Mouse (Mus musculus) embryonic facial prominence, embryonic 10.5 days (tissue): ENCODE data around the gene Ubald2. TPM values are rescaled to one million over a fixed set of nuclear protein-coding genes. Genes with fewer than 3 reads are reported as not detected.
A peak's percentile ranks its signal among the peaks of the same experiment; 100 is the strongest.

Source experiments
- DNase-seq: peaks from one replicate; pipeline ENCODE4 v3.0.0-alpha.2; 2017; ENCODE audit warnings: low spot score
- H3K27ac ChIP-seq: fragments of 300-500 bp; sonication (generic); replicated peaks from 2 replicates; pipeline ENCODE4 v1.5.1; 2016; ENCODE audit warnings: mild to moderate bottlenecking
- H3K27me3 ChIP-seq: fragments of 300-500 bp; sonication (generic); replicated peaks from 2 replicates; pipeline ENCODE4 v1.6.1; 2016; ENCODE audit warnings: low read depth, mild to moderate bottlenecking; ENCODE audit not compliant: poor library complexity, severe bottlenecking
- H3K36me3 ChIP-seq: fragments of 300-500 bp; sonication (generic); replicated peaks from 2 replicates; pipeline ENCODE4 v1.6.1; 2016; ENCODE audit warnings: mild to moderate bottlenecking, moderate library complexity
- H3K4me1 ChIP-seq: fragments of 300-500 bp; sonication (generic); 2 replicates; pipeline ENCODE4 v1.6.1; 2016
- H3K4me3 ChIP-seq: fragments of 300-500 bp; sonication (generic); 2 replicates; pipeline ENCODE4 v1.5.1; 2016; ENCODE audit warnings: mild to moderate bottlenecking, moderate library complexity
- H3K9me3 ChIP-seq: fragments of 300-500 bp; sonication (generic); 2 replicates; pipeline ENCODE4 v1.6.1; 2016; ENCODE audit warnings: mild to moderate bottlenecking
- WGBS: fragments of 180-500 bp; shearing (Covaris S2); methylation state at CpG from one replicate; pipeline ENCODE4 v1.1.7; 2016; 5-methylcytosine and 5-hydroxymethylcytosine counted together
- polyA plus RNA-seq: library from polyadenylated mRNA; unstranded; fragments of >200 nt; fragmentation: Nextera tagmentation; extraction: Ambion mirVana; gene quantifications from 2 replicates; pipeline ENCODE4 v1.2.1, GENCODE M21; 2016

Ubald2 gene
- 43.7 and 46.4 TPM in 2 replicates for polyA plus RNA-seq

DNA sequence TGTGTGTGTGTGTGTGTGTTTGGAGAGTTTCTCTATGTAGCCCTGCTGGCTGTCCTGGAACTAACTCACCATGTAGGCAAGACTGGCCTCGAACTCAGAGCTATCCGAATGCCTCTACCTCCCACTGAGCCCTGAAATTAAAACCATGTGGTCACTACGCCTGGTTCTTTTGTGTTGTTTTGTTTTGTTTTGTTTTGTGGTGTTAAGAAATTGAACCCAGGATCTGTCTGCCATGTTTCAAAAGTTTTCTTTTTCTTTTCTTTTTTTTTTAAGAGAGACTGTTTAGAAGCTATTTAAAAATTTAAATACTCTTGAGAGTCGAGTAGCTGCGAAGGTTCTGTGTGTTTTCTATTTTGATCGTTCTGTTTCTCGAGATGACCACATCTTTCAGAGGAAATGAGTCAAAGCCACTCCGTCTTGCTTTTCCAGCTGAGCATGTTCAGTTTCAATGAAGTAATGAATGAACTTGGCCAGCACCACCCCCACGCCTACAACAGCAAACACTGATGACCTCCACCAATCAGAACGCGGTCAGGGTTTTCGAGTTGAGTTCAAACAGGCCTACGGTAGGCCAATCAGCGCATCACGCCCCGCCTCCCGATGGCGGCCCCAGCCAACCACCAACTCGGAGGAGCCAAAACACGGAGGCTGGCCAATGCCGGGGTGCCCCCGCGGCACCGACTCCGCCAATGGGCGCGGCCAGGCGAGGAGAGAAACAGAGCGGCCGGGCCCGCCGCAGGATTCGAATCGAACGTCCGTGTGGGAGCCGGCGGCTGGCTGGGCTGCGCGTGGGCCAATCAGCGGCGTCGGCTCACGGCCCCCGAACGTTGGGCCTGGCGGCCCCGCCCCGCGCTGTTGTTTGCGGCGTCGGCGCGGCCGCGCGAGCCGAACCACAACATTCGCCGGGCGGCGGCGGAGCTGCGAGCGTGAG, at the start of gene Ubald2:
TSS of gene Ubald2 (plus strand) at position 739 of the 931 bp plus-strand sequence.
- peak within 1 kb of the TSS; percentile 98 for H3K4me3 ChIP-seq
- peak; percentile 100 for DNase-seq
- H3K27me3 ChIP-seq = peaks cover 13% of the 10 kb centered on the region; the same call in 1 of the 2 replicates
- peaks cover 59% of the 10 kb centered on the region for H3K4me1 ChIP-seq
- WGBS = 1% methylated on average over 66 of the region's 66 CpGs
- H3K9me3 ChIP-seq = no peaks in the 10 kb centered on the region
- peak within 1 kb of the TSS; percentile 98 for H3K27ac ChIP-seq
- H3K36me3 ChIP-seq = peaks cover 30% of the 10 kb centered on the region

DNA sequence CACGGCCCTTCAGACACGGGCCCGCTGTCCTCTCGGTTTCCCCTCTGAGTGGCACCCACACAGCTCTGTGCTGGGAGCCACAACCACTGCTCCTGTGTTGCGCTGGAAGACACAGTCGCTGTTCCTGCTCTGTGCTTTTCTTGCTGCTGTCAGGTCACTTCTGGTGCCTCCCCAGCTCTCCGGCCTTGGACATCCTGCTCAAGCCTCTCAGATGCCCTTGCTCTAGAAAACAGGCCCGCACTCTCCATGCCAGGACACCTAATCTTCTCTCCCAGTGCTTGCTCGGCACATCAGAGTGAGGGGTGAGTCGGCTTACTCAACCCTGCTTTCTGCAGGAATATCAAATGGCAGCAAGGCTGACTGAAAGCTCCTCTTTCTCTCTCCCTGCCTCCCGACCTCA, 49.7 kb upstream of the Ubald2 start:
- H3K27ac ChIP-seq = no peak overlapping the region
- H3K9me3 ChIP-seq = no peaks in the 10 kb centered on the region
- no peak for DNase-seq
- 81% methylated on average over 11 of the region's 11 CpGs for WGBS
- H3K27me3 ChIP-seq = no peaks in the 10 kb centered on the region
- no peak overlapping the region for H3K4me3 ChIP-seq
- H3K4me1 ChIP-seq = peaks cover 27% of the 10 kb centered on the region
- H3K36me3 ChIP-seq = no peaks in the 10 kb centered on the region; the same call in 1 of the 2 replicates

DNA sequence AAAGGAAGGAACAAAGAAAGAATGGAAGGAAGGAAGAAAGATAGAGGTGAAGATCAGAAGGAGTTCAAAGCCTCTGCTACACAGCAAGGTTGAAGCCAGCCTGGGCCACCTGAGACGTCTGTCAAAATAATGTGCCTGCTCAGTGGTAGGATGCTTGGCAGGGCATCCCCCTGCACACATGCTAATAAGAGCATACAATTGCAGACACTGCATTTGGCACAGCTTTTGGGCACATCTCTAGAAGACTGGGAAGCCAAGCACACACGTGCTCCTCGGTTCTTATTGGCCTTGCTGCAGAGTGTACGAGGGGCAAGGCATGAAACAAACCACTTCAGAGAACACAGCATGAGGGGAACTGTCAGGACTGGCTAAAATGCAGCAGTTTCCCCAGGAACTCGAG, 47.9 kb upstream of the Ubald2 start:
- 45% methylated on average over 5 of the region's 5 CpGs for WGBS
- Histone ChIP-seq H3K27ac (peak overlapping the region; percentile 81; the same call in 1 of the 2 replicates), H3K36me3 (no peaks in the 10 kb centered on the region; the same call in 1 of the 2 replicates), H3K27me3 (no peaks in the 10 kb centered on the region), H3K9me3 (no peaks in the 10 kb centered on the region), H3K4me1 (peaks cover 27% of the 10 kb centered on the region), H3K4me3 (no peak overlapping the region)
- DNase-seq = no peak

DNA sequence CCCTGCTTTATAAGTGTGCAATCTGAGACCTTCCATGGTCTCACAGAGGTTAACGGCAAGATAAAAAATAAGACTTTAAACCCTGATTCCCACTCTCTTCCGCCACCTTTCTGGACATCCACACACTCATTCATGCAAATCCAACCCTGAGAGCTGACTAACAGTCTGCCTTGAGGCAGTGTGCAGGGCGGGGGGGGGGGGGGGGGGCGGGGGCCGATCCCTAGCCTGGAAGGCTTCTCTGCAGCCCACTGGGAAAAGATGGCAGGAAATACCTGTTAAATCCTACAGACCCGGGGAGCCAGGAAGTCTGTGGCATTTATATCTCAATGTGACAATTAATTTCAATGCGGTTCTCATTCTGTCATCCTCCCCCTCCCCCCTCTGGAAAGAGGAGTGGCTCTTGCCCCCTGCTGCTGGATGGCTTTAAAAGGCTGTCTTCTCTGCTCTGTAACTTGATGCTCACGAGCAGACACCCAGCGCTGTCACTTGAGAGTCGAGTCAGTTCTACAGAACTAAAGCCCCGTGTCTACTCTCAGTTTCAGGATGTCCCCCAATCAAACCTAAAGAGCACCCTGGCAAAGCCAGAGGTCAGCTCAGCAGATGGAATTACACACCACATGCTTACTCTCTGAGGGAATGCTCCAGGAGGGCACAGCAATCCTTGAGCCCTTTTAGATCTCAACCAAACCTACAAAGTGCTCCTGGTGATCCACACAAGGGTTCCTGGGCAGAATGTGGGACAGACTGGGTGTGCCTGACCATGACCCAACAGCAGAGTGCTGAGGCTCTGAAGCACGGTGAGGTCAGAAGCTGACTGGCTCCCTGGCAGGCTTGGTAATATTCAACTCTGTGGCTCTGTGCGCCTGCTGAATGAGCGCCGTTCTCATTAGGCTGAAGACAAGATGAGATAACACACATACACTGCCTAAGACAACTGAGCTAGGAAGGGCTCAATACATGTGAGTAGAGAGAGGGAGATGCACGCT, 46.5 kb upstream of the Ubald2 start:
- Histone ChIP-seq H3K4me3 (peak overlapping the region; percentile 48), H3K27ac (peak overlapping the region; percentile 81), H3K9me3 (no peaks in the 10 kb centered on the region), H3K36me3 (no peaks in the 10 kb centered on the region; the same call in 1 of the 2 replicates), H3K4me1 (peaks cover 27% of the 10 kb centered on the region), H3K27me3 (no peaks in the 10 kb centered on the region)
- 16% methylated on average over 16 of the region's 16 CpGs for WGBS
- peak; percentile 64 for DNase-seq

DNA sequence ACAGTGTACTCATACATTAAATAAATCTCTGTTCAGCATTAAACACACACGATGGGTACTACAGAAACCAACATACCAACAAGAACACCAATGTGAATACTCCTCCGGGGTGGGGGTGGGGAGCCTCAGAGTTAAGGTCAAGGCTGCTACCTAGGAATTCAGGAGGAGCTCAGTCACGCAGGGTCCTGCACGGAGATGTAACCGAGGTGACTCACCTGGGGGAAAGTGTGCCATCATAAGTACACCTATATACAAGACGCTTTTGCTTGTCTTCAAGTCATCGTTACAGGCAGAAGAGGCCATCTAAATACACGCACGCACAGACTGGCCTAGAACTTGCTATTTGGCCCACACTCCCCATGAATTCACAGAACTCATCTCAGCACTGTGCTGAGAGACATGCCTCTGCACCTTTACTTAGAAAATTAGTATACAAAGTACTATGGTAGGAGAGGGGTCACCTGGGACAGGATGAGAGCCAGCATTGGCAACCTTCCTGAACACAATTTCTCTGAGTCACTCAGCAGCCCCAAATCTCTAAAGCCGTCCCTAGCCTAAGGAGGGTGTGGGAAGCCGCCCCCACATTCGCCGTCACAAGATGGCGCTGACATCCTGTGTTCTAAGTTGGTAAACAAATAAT, 44.9 kb upstream of the Ubald2 start:
- DNase-seq = peak; percentile 39
- 64% methylated on average over 14 of the region's 14 CpGs for WGBS
- Histone ChIP-seq H3K27me3 (no peaks in the 10 kb centered on the region), H3K9me3 (no peaks in the 10 kb centered on the region), H3K4me1 (peaks cover 27% of the 10 kb centered on the region), H3K27ac (peak overlapping the region; percentile 19), H3K36me3 (no peaks in the 10 kb centered on the region; the same call in 1 of the 2 replicates), H3K4me3 (peak overlapping the region; percentile 35)

DNA sequence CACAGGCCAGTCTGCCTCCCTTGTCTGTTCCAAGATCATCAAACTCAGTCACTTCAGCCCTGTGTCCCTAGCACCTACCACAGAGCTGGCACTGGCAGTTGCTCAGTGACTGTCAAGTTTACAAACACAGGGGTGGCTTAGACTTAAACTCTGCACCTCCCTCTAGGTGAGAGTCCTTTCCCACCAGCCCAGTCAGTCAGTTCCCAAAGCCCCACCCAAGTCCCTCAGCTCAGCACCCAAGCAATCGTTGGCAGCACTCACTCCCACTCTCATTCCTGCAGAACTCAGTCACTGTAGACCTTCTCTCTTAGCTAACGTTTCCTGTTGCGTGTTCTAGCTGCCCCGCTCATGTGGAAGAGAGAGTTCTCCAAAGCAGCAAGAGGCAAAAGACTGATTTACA, 39.1 kb upstream of the Ubald2 start:
- 91% methylated on average over 4 of the region's 4 CpGs for WGBS
- DNase-seq = no peak
- H3K9me3 ChIP-seq = no peaks in the 10 kb centered on the region
- no peaks in the 10 kb centered on the region for H3K27me3 ChIP-seq
- H3K4me3 ChIP-seq = no peak overlapping the region
- no peak overlapping the region; the same call in 1 of the 2 replicates for H3K27ac ChIP-seq
- H3K4me1 ChIP-seq = peaks cover 4% of the 10 kb centered on the region; the same call in 1 of the 2 replicates
- peaks cover 15% of the 10 kb centered on the region for H3K36me3 ChIP-seq

DNA sequence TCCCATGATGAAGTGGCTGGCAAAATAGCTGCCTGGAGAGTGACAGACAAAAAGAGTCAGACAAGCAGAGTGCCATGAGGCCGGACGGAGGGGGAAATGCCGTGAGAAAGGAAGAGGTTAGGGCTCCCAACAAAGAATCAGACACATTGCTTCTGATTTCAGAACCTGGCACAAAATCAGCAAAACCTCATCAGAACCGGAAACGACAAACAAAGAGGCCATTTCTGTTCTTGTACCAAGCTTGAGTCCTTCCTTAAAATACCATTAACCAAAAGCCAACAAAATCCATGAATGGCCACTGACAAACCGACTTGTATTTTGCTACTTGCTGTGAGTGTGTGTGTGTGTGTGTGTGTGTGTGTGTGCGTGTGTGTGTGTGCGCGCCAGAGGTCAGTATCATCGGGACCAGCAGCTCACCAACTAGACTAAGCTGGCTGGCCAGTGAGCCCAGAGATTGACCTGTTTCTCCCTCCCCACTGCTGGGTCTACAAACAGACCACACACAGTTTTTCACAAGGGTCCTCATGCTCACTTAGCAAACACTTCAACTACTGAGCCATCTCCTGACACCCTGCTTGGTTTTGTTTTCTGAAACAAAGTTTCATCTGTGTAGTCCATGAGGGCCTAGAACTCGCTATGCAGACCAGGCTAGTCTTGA, 37.5 kb upstream of the Ubald2 start:
- H3K36me3 ChIP-seq = peaks cover 15% of the 10 kb centered on the region
- no peak overlapping the region for H3K27ac ChIP-seq
- no peak overlapping the region for H3K4me3 ChIP-seq
- H3K4me1 ChIP-seq = peaks cover 9% of the 10 kb centered on the region
- WGBS = 89% methylated on average over 11 of the region's 11 CpGs
- H3K9me3 ChIP-seq = no peaks in the 10 kb centered on the region
- no peak for DNase-seq
- no peaks in the 10 kb centered on the region for H3K27me3 ChIP-seq

DNA sequence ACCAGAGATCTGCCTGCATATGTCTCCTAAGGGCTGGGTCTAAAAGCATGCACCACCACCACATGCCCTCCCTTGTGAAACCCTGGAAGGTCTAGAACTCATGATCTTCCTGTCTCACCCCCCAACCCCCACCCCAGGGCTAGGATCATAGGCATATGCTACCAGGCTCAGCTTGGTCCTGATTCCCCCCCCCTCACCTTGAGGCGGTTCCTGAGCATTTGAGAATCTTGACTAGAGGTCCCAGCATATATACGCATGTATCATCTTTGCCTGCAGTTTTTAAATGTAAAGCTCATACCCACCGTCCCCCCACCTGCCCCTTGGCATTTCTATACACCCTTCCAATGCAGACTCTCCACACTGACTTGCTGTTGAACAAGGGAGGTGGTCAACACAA, 37.0 kb upstream of the Ubald2 start:
- DNase-seq = no peak
- Histone ChIP-seq H3K27me3 (no peaks in the 10 kb centered on the region), H3K36me3 (peaks cover 15% of the 10 kb centered on the region), H3K27ac (no peak overlapping the region), H3K4me3 (no peak overlapping the region), H3K4me1 (peaks cover 9% of the 10 kb centered on the region), H3K9me3 (no peaks in the 10 kb centered on the region)
- WGBS = 94% methylated on average over 3 of the region's 3 CpGs

DNA sequence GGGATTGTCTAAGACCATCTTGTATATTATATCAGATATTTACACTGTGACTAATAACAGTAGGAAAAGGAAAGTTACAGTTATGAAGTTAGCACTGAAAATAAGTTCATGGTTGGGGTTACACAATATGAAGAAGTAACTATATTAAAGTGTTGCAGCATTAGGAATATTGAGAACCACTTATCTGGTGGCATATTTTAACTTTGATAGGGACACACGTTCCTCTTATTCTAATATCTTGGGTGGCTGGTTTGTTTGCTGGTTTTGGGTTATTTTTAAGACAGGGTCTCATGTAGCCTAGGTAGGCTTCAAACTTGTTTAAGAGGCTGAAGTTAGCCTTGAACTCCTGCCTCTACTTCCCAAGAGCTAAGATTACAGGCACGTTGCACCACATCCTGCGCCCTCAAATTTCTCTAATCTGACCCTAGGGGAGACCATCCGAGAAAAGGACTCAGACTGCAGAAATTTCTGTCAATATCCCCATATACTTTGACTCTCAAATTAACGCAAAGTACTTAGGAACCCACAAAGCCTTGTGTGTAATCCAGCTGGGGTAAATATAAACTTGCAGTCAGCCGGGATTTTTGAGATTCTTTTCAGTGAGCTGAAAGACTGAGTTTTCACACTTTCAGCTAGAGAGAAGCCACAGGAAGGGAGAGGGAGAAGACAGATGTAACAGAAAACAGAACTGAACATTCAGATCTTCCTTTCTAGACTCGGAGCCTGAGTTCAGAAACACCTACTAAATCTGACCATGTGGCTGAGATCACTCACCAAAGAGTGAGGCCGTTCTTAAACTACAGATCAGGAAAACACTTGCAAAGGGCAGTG, 36.2 kb upstream of the Ubald2 start:
- Histone ChIP-seq H3K4me3 (no peak overlapping the region), H3K4me1 (peaks cover 9% of the 10 kb centered on the region), H3K27ac (no peak overlapping the region), H3K9me3 (no peaks in the 10 kb centered on the region), H3K27me3 (no peaks in the 10 kb centered on the region), H3K36me3 (peaks cover 15% of the 10 kb centered on the region)
- no peak for DNase-seq
- 80% methylated on average over 8 of the region's 8 CpGs for WGBS

DNA sequence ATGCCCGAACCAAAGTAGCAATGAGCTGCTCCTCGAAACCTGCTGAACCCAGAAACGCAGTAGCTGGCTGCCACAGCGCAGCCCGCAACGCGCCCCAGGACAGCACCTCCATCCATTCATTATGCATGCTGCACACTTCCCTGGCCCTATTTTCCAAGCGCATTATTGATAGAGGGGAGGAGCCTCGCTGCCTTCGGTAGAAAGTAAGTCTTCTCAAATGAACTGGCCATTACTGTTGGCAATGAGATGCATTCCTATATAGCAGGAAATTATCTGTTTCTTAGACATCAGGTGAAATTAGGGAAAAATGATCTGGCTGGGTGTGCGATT, 35.6 kb upstream of the Ubald2 start:
- peaks cover 20% of the 10 kb centered on the region for H3K36me3 ChIP-seq
- peaks cover 9% of the 10 kb centered on the region for H3K4me1 ChIP-seq
- H3K9me3 ChIP-seq = no peaks in the 10 kb centered on the region
- no peak for DNase-seq
- H3K27me3 ChIP-seq = no peaks in the 10 kb centered on the region
- WGBS = 88% methylated on average over 11 of the region's 11 CpGs
- no peak overlapping the region for H3K27ac ChIP-seq
- H3K4me3 ChIP-seq = no peak overlapping the region

DNA sequence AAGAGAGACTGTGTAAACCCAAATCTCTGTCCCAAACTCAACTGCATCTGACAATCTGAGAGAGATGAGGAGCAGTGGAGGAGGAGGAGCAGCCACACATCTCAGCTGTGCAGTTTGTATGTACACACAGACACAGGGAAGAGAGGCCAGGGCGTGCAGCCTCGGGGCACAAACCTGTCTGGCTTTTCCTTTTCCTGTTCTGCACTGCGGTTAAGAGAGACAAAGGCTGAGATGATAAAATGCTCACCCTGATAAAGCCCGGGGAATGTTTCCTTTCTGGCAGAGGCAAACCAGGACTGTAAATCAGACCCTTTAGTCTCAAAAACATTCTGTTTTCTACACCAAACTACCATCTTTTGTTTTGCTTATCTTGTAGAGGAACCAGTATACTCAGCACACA, 33.3 kb upstream of the Ubald2 start:
- Histone ChIP-seq H3K27me3 (no peaks in the 10 kb centered on the region), H3K4me1 (peaks cover 5% of the 10 kb centered on the region), H3K4me3 (no peak overlapping the region), H3K36me3 (peaks cover 24% of the 10 kb centered on the region), H3K27ac (0 out of 2 replicates have a peak overlapping the region, but pooled peaks have one; percentile 19), H3K9me3 (no peaks in the 10 kb centered on the region)
- no peak for DNase-seq
- WGBS = 60% methylated on average over 4 of the region's 4 CpGs
